Mouse (Mus musculus): ENCODE results near the gene Slc8a1.

Slc8a1 gene

DNA sequence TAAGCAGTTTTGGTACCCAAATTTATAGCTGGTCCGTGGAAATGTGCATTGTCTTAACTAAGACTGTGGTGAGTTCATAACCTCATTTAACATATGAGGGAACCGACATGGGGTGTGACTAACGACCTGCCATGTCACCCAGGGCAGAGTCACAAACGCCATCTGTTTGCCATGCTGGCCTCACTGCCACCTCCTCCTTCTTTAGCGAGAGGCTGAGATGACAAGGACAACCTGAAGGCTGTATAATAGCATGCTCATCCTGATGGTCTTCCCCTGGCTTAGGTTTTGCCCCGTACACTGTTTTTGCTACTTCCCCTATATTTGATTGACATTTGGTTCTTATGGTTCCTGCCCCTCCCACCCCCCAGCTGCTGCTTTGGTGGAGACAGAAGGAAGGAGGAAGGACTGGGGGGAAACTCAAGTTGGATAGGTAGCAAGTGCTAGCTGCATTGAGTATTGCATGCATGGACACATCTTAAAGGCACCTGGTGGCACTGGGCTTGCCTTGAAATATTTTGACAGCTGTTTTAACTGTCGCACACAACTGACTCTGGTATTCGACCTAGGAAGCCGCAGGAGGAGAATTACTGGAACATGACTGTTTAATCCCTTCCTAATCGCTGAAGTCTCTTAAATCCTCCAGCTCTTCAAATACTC lies 313.8 kb downstream of the Slc8a1 start:
- no peak for DNase-seq (ENCODE audit: low spot score)

DNA sequence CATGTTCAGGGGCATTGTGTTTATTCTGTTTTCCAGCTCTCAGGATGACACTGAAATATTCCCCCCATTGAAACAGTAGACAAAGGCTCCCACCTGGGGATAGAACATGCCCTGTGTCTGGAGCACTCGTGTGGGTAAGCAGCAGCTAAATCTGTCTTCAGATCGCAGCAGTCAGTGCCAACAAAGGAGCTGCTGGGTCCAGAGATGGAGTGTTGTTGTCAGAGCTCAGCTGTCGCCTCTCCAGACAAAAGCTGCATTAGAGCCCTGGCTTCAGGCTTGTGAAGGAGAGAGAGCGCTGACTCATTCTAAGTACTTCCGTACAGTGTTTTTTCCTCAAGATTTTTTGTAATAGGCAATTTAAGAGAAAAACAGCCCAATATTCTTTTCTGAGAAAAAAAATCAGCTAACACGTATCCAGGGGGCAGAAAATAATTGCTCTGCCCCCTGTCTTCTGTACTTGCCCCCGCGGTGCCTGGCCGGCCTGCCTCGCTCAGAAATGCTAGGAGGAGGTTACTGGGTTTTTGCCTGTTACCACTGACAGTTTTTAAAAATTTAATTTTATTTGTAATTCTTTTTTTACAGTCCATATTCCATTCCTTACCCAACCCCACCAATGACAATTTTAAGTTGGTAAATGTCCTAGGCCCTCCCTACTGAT lies 318.2 kb downstream of the Slc8a1 start:
- no peak for DNase-seq (ENCODE audit: low spot score)

DNA sequence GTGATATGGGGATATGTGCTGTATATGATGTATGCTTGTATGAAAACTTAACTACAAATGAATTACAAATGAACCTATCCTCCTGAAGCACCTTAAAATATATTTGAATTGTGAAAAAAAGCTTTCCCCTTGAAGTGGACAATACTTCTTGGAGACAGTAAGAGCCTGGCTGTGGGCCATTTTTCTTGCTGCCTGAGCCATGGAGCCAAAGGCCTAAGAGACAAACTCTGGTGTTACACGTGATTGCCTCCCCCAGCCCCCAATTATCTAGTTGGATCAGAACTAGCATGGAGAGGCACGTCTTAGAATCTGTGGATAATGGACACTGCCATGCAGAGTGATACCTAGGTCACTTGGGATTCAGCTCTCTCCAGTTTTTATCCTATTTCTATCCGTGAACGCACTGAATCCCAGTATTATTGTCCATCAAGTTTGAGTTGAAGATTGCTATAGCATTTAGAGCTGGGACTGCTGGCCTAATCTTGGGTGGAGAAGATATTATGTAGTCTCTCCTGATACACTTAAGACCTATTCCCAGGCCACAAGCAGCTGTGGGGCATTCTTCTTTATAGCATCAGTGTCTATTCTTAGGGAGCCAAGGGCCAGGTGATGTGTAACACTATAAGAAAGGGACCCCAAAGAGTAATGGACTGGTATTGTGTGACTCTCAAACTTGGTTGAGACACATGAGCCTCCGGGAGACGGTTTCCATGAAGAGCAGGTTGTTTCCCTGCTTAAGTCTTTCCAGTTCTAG lies 321.6 kb downstream of the Slc8a1 start:
- no peak for DNase-seq (ENCODE audit: low spot score)

DNA sequence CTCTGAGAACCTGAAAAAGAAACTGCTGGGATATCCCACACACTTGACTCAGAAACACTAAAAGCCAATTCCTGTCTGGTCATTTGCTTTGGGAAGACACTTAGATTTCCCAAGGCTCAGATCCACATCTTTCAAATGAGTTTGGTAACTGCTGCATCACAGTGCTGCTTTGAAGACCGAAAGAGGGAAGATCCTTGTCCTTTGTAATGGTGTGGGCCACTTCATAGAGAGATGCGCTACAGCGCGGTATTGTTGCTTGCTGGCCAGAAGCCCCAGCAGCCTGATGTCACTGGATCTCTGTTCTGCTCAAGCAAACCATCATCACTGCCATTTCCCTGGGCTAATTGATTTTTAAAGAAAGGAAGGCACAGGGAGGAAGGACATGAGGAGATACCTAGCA lies 325.4 kb downstream of the Slc8a1 start:
- no peak for DNase-seq (ENCODE audit: low spot score)

DNA sequence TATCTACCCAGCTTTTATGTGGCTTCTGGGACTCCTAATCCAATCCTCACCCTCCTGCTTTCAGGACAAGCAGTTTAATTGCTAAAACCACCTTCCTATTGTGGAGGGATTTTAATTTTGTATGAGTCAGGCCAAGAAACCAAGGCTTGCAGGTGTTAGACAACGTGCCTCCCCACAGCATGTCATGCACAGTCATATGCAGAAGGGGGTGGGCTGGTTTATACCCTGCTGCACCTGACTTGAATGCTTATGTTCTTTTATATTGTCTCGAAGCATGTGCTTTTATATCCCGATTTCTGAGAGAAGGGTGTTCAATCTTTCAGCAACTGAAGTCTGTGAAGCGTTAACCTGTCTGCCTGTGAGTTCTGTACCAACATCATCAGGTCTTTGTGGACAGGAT lies 334.0 kb downstream of the Slc8a1 start:
- DNase-seq (ENCODE audit: low spot score), result no peak

DNA sequence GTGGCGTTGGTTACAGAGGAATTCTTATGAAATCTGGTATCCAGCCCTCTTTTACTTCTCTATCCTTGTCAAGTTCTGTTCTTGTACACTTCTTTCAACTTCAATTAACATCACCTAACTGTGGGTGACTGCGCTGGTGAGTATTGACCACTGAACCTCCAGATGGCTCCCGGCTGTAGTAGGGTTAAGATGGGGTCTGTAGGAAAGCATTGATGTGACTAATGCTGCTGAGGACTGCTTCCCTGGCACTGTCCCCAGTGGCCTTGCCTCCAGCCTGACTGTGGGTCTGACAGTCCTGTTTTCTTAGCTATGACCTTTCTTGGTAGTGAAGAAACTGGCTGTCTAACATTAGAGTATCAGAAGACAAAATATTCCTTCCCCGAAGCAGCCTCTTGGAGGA lies 335.1 kb downstream of the Slc8a1 start:
- DNase-seq (ENCODE audit: low spot score), result no peak

DNA sequence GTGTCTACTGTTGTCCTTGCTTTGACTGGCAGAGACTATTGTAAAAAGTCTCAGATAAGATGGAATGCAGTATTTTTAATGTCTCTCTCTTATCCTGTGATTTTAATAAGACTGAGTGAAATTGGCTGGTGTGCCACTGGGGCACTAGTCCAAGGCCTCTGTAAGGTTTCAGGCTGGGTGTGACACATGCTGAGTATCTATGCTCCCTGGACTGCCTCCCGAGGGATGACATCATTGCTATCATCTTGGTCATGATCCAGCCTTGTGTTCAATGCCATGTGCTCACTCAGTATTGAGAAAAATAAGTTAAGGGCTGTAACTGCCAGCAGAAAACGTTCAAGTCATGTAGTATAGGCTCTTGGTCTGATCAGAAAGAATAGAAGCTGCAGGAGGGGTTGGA lies 335.5 kb downstream of the Slc8a1 start:
- no peak for DNase-seq (ENCODE audit: low spot score)

DNA sequence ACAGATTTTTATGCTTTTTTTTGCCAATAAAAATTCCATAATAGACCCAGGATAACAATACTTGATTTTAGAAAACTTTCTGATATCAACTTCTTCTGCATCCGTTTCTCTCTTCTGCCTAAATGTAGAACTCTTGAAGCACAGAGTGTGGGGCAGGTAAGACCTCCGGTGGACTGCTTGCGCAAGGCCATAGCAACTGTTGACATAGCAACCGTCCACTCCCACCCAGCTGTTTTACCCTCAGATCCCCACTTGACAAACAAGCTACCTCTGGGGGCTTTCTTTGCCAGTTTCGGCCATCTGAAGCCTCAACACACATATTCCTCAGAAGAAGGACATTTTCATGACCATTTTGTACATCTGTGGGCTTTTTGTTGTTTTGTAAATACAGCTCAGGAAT lies 337.8 kb downstream of the Slc8a1 start:
- DNase-seq (ENCODE audit: low spot score), result no peak

DNA sequence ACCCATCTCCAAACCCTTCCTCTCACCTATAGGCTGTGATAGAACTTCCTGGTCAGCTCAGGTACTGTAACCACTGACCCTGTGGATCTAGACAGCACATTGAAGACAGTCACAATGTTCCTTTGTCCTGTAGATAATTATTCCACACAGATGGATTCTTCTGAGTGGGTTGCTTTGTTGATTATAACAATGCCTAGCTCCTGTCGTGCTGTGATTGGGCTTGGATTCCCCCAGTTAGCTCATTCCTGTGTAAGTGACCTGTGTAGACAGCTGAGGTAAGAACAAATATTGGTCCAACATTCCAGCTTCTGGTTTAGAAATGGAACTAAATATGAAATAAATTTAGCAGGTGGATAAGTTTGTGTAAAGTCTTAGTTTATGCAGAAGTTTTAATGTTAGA lies 340.7 kb downstream of the Slc8a1 start:
- DNase-seq (ENCODE audit: low spot score), result no peak

DNA sequence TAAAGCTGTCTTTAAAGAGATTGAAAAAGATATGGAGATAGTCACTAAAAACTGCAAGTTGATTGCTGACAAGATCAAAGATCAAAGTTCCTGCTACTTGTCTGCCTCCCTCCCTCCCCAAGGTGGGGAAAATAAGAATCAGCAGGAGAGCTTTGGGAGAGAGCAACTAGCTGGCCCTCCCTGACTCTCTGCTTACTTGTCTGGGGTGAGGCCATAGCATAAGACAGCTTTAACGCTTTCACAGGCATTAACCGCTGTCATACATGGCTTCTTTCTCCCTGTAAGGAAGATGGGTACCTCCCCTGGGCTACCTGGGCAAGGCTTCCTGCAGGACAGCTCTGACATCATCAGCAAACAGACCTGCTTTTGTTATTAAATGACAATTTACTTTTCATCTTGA lies 344.1 kb downstream of the Slc8a1 start:
- no peak for DNase-seq (ENCODE audit: low spot score)

DNA sequence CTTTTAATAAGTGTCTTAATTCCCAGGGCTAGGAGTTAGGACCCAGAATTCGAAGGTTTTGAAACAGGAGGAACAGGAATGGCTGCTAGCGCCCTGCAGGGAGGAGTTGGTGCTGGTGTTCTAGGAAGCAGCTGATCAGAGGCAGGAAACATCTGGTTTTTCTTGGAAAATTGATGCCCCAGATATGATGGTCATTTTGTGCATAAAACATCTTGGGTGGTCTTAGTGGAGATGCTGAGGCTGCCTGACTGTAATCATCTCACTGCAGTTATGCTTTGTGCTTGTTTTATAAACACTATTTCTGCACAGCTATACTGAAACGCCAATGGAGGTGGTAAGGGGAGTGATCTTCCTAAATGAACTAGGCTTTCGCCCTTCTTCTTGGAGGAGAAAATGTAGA lies 345.1 kb downstream of the Slc8a1 start:
- DNase-seq (ENCODE audit: low spot score), result no peak

DNA sequence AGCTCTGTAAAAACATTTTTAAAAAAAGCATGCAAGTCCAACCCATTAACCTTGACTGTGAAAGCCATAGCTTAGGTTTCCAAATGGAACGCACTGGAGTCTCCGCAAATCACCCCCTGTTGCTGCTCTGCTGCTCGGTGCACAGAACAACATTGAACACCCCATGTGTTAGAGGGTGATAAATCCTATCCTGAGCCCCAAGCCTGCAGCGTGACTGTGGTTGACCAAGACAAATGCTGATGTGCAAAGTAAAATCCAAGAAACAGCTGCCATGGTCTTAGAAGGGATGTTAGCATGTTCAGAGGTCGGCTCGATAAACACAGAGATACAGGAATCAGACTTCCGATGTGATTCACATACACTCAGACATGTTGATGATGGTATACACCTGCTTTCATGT lies 346.7 kb downstream of the Slc8a1 start:
- DNase-seq (ENCODE audit: low spot score), result no peak

DNA sequence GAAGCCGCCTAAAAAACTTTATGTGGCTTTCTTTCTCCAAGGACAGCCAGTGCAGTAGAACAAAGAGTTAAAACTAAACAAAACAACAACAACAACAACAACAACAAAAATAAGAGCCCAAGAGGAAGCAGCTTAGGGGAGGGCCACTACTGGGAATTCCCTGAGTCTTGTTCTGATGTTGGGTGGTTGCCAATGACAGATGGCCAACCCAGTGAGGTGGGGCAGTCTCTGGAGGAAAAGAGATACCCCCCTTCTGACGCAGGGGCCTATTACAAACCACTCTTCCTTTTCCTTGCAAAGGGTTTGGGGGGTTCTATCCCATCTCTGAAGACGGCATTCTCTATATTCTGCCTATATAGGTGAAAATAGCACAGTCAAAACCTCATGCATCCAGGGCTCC lies 347.4 kb downstream of the Slc8a1 start:
- no peak for DNase-seq (ENCODE audit: low spot score)

DNA sequence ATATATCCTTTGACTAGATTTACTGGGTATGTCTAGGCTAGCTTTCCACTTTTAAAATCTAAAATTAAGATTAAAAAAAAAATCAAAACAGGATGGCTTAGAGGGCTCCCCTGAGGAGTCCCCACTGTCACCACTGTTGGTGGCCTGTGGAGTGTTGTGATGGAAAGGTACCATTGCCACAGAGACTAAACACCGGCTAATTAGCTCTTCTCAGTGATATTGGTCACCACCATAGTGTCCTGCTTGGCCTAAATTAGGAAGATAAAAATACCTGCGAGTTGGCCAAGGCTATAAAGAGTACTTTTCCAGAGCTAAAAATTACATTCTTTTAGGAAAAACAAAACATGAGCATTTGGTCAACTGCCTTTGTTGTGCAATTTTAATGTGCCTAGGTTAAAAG lies 352.1 kb downstream of the Slc8a1 start:
- DNase-seq (ENCODE audit: low spot score), result no peak

DNA sequence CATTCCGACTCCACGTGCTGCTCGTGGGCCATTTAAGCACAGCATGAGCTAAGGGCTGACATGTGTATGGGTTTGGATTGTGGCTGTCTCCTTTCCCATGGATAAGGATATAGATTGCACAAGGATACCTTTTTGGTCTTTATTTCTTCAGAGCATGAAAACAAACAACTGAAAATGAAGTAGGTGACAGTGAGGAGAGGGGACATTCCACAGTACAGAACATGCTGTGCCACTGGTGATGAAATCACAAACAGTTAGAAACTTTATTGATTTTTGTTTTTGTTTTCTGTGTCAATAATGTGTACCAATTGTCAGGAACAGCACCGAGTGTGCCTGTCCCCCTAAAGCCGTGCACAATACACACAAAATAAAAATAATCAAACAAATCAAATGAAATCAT lies 352.7 kb downstream of the Slc8a1 start:
- DNase-seq (ENCODE audit: low spot score), result no peak

DNA sequence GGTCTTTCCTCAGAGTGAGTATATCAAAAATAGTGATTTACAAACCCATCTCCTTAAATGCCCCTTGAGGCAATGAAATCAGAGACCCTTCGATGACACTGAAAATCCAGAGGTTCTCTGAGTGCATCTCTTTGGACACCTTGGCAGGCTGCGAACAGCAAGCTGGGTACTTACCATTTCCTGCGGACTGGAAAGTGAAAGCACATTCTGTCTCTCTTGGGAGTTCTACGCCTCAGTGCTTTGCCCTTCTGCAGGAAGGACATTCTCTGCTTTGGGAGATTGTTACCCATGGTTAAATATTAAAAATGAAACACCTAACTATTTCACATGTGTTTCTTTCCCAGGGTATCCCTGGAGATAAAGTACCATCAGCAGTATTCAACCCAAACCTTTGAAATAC lies 354.7 kb downstream of the Slc8a1 start:
- no peak for DNase-seq (ENCODE audit: low spot score)

DNA sequence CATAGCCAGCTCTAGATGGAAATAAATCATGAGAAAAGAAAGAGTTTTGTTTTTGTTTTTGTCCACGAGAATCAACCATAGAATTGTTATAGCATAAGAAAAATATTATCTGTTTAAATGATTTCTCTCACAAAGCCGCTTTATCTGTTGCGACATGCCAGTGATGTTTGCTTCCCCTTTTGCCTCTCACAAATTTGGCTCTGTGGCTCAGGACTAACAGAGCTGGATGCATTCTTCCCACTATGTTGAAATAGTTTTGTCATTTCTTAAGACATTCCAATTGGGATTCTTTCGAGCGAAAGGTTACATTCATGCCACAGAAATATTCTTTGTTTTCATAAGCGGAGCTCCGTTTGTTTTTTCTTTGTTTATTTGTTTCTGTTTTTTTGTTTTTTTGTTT lies 359.7 kb downstream of the Slc8a1 start:
- DNase-seq (ENCODE audit: low spot score), result no peak

DNA sequence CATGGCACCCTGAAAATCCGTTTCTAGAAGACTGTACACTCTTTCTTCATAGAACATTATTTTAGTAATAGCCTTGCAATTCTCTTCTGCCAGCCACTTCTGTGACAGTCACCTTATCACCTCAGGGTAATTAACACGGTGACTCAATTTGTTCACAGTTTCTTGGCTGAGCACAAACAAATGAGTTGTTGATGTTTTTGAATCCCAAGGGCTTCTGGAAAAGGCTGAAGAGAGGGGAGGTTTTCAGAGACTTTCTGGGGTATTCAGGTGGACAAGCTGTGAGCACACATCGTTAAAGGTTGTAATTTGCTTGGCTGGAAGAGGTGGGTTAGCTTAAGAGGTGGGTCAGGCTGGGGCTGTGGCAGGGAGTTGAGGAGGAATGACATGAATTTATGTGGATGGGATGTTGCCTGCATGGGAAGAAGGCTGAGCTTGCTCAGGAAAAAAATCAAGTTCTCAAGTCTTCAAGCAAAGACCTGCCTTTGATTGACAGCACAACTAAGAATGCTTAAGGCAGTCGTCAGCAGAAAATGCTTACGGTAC lies 360.3 kb downstream of the Slc8a1 start:
- no peak for DNase-seq (ENCODE audit: low spot score)

DNA sequence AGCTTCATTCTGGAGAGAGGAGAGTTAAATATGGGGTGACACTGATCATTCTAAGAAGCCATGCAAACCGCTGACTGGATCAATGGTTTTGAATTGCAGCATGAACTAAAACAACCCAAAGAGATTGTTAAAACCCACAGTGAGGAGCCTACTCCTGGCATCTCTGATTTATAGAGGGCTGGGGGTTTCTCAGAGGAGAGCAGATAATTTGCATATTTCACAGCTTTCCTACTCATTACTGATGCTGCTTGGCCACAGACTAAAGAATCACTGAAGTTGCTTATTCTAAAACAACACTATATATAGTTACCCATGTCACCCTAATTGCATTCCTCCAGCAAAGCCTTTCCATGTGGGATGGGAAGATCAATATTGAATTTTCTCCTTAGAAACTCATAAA lies 361.0 kb downstream of the Slc8a1 start:
- no peak for DNase-seq (ENCODE audit: low spot score)

DNA sequence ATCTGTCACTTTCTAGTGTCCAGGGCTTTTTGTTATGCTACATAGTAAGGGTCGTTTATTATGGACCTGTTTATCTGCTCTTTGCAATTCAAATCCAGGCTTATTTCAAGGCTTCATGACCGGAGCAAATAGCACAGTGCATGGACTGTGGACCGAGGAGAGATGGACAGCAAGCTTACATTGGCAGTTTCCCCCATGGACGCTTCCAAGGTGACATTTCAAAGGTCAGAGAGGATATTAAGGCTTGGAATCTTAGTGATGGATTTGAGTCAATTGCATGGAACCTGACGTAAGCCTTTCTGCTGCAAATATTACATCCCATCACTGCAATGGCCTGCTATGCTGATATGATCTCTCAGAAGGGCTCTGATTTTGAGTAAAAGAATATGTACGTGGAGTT lies 362.3 kb downstream of the Slc8a1 start:
- no peak for DNase-seq (ENCODE audit: low spot score)

DNA sequence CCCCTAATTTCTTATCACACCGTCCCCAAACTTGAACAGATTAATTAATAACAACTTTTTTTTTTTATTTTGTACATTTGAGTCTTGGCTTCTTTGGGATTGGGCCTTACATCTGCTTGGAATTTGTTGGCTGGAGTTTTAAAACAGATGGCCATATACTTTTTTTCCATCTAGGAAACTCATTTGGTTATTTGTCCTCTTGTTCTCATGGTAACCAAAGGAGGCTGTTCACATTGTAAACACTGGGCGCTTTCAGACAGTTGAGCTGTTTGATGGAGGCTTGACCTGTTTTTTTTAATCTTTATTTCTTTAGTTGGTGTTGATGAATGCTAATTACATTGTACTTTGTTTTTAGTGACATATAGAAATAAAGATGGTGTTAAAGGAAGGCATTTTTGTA lies 369.1 kb downstream of the Slc8a1 start:
- DNase-seq (ENCODE audit: low spot score), result no peak

DNA sequence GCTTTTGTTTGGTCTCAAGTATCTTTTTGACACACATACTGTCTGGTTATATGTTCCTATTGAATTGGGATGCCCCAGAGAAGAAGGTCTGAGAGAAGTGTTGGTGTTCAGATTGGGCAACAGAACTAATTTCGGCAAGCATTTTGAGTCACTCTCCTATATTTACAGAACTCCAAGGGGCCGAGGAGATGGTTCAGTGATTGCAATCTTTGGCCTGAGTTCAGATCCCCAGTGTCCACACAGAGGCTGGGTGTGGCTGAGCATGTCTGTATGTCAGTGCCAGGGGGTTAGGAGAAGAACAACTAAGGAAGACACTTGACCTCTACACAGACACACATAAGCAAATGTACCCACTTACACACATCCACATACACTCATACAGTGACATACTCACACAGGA lies 369.7 kb downstream of the Slc8a1 start:
- DNase-seq (ENCODE audit: low spot score), result no peak

DNA sequence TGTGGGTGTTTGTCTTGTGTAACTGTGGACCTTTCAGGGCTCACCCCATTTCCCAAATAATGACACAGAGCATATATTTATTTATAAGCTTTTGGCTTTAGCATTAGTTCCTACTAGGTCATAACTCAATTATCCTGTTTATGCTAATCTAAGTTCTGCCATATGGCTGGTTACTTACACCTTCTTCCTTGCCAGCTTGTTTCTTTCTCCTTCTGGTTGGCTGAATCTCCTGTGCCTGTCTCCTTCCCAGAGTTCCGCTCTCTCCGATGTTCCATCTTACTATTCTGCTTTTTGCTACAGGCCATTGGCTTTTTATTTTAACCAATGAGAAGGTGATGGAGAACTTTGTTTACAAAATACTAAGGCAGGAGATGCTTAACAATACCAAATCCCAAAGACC lies 374.8 kb downstream of the Slc8a1 start:
- DNase-seq (ENCODE audit: low spot score), result no peak
